Comparison of ENCODE assay signal across 8 mouse cellular contexts in genomic region chr1:134559976-134560375, GRCm38 (mm10). TPM values are rescaled to one million over a fixed set of nuclear protein-coding genes. Genes with fewer than 3 reads are reported as not detected.
DNase-seq lines count a peak whose midpoint lies in the region; ATAC-seq and TF ChIP-seq lines count a peak whose summit lies in the region.

Gene Kdm5b, plus strand, starts transcription at chr1:134560171.

- H3K36me3 ChIP-seq in embryonic facial prominence, embryonic 15.5 days: no peaks in the 10 kb centered on the region
- no peaks in the 10 kb centered on the region for H3K36me3 ChIP-seq in limb, embryonic 14.5 days (ENCODE audit: control insufficient read depth, insufficient read depth, low read length)
- no peaks in the 10 kb centered on the region for H3K36me3 ChIP-seq in midbrain, embryonic 16.5 days (ENCODE audit: control insufficient read depth, insufficient read depth, low read length)

- peak; percentile 16; the same call in 1 of the 2 replicates for ATAC-seq in embryonic facial prominence, embryonic 15.5 days (ENCODE audit: insufficient number of reproducible peaks, low FRiP score, low TSS enrichment, low read depth)
- peak; percentile 25 for ATAC-seq in limb, embryonic 14.5 days (ENCODE audit: low FRiP score, low read depth)
- no peak for ATAC-seq in midbrain, embryonic 16.5 days

- H3K4me1 ChIP-seq in embryonic facial prominence, embryonic 15.5 days: peaks cover 20% of the 10 kb centered on the region
- H3K4me1 ChIP-seq in limb, embryonic 14.5 days (ENCODE audit: control insufficient read depth, insufficient read depth, low read length): peaks cover 25% of the 10 kb centered on the region
- H3K4me1 ChIP-seq in midbrain, embryonic 16.5 days (ENCODE audit: control insufficient read depth, insufficient read depth, low read length): peaks cover 30% of the 10 kb centered on the region

- H3K27me3 ChIP-seq in embryonic facial prominence, embryonic 15.5 days: no peaks in the 10 kb centered on the region
- no peaks in the 10 kb centered on the region for H3K27me3 ChIP-seq in limb, embryonic 14.5 days (ENCODE audit: control insufficient read depth, insufficient read depth, low read length)
- H3K27me3 ChIP-seq in midbrain, embryonic 16.5 days (ENCODE audit: control insufficient read depth, insufficient read depth, low read depth, low read length): no peaks in the 10 kb centered on the region

- H3K4me2 ChIP-seq in embryonic facial prominence, embryonic 15.5 days (replicated peaks): peak within 1 kb of the TSS; percentile 56
- peak within 1 kb of the TSS; percentile 59 for H3K4me2 ChIP-seq in limb, embryonic 14.5 days (replicated peaks; ENCODE audit: low read depth, low read length, severe bottlenecking)
- peak within 1 kb of the TSS; percentile 79 for H3K4me2 ChIP-seq in midbrain, embryonic 16.5 days (ENCODE audit: low read length)

- H3K9me3 ChIP-seq in embryonic facial prominence, embryonic 15.5 days (replicated peaks): no peaks in the 10 kb centered on the region
- H3K9me3 ChIP-seq in limb, embryonic 14.5 days (ENCODE audit: control insufficient read depth, low read length): no peaks in the 10 kb centered on the region
- no peaks in the 10 kb centered on the region for H3K9me3 ChIP-seq in midbrain, embryonic 16.5 days (replicated peaks; ENCODE audit: control insufficient read depth, low read length, poor library complexity, severe bottlenecking)

- under 1% methylated on average over 34 of the region's 34 CpGs for WGBS in embryonic facial prominence, embryonic 15.5 days
- under 1% methylated on average over 18 of the region's 34 CpGs for WGBS in limb, embryonic 14.5 days
- under 1% methylated on average over 33 of the region's 34 CpGs for WGBS in midbrain, embryonic 16.5 days

- peak within 1 kb of the TSS; percentile 99 for H3K9ac ChIP-seq in embryonic facial prominence, embryonic 15.5 days
- H3K9ac ChIP-seq in limb, embryonic 14.5 days (ENCODE audit: low read depth, low read length, severe bottlenecking): peak within 1 kb of the TSS; percentile 100
- H3K9ac ChIP-seq in midbrain, embryonic 16.5 days (ENCODE audit: low read depth, low read length): peak within 1 kb of the TSS; percentile 100

- peak; percentile 70 for DNase-seq in 3T3-L1 (ENCODE audit: low read depth, low spot score)
- DNase-seq in adrenal gland, postnatal 36 days: peak; percentile 90 to 95
- DNase-seq in heart, adult 8-10 months (ENCODE audit: low spot score): peak; percentile 86
- peak; percentile 89 to 92 for DNase-seq in kidney, adult 8-10 months
- DNase-seq in limb, embryonic 14.5 days (ENCODE audit: low spot score): peak; percentile 91
- DNase-seq in spleen, postnatal 14 days (ENCODE audit: low spot score in 2 of 2): peak; percentile 74 to 81

- TF ChIP-seq POLR2A in limb, embryonic 14.5 days (IDR thresholded peaks at IDR 0.05; ENCODE audit: borderline replicate concordance, extremely low read depth, insufficient read depth, insufficient read length): peak; percentile 98; the same call in 1 of the 2 replicates

- peak within 1 kb of the TSS; percentile 82 for H3K4me3 ChIP-seq in embryonic facial prominence, embryonic 15.5 days (replicated peaks)
- H3K4me3 ChIP-seq in limb, embryonic 14.5 days (replicated peaks; ENCODE audit: low read length): peak within 1 kb of the TSS; percentile 99
- peak within 1 kb of the TSS; percentile 90 for H3K4me3 ChIP-seq in midbrain, embryonic 16.5 days (ENCODE audit: low read depth, low read length)

- H3K27ac ChIP-seq in embryonic facial prominence, embryonic 15.5 days (replicated peaks): peak within 1 kb of the TSS; percentile 97
- H3K27ac ChIP-seq in limb, embryonic 14.5 days (replicated peaks; ENCODE audit: low read depth, low read length): peak within 1 kb of the TSS; percentile 96
- H3K27ac ChIP-seq in midbrain, embryonic 16.5 days (ENCODE audit: low read length): peak within 1 kb of the TSS; percentile 92

RNA-seq across cellular contexts. Expression of gene Kdm5b, which starts in this region (rescaled TPM):
- total RNA-seq in adrenal gland, postnatal 36 days (2021): 10 to 100 TPM; 44.1 to 45.7 TPM
- 73.5 and 76.0 TPM in 2 replicates for polyA plus RNA-seq in embryonic facial prominence, embryonic 15.5 days (2015; fragmentation: Nextera tagmentation; extraction: Ambion mirVana)
- 10 to 100 TPM; 11.0 to 11.9 (median 11.4) TPM for total RNA-seq in heart, adult 8-10 months (2022)
- 38.1 TPM in 2 replicates for polyA plus RNA-seq in limb, embryonic 14.5 days (2012; rRNA removed)
- polyA plus RNA-seq in limb, embryonic 14.5 days (2014; fragmentation: Nextera tagmentation; extraction: Ambion mirVana): 83.5 and 100 TPM in 2 replicates
- 66.5 and 78.9 TPM in 2 replicates for polyA plus RNA-seq in midbrain, embryonic 16.5 days (2015; fragmentation: Nextera tagmentation; extraction: Ambion mirVana)
